Mouse (Mus musculus) embryonic facial prominence, embryonic 13.5 days (tissue): ENCODE measurements around the gene Olfr709-ps1. TPM values are rescaled to one million over a fixed set of nuclear protein-coding genes. Genes with fewer than 3 reads are reported as not detected.

ENCODE experiments used
- polyA plus RNA-seq: library from polyadenylated mRNA; unstranded; fragments of >200 nt; fragmentation: Nextera tagmentation; extraction: Ambion mirVana; gene quantifications from 2 replicates; pipeline ENCODE4 v1.2.1, GENCODE M21; 2015

Olfr709-ps1 gene
- polyA plus RNA-seq, 1 experiment from 2014 or later: not detected

Other genes starting within 250 kb of the Olfr709-ps1 start
- not detected in 2 replicates for gene Olfr694, start 240.4 kb downstream of the Olfr709-ps1 start, polyA plus RNA-seq
- gene Olfr695, start 215.8 kb downstream of the Olfr709-ps1 start, polyA plus RNA-seq: not detected in 2 replicates
- gene Olfr697, start 189.8 kb downstream of the Olfr709-ps1 start, polyA plus RNA-seq: not detected in 2 replicates
- not detected in 2 replicates for gene Olfr698, start 176.8 kb downstream of the Olfr709-ps1 start, polyA plus RNA-seq
- gene Olfr699, start 139.0 kb downstream of the Olfr709-ps1 start, polyA plus RNA-seq: not detected in 2 replicates
- gene Olfr700, start 123.4 kb downstream of the Olfr709-ps1 start, polyA plus RNA-seq: not detected in 2 replicates
- not detected in 2 replicates for gene Olfr701, start 118.1 kb downstream of the Olfr709-ps1 start, polyA plus RNA-seq
- not detected in 2 replicates for gene Olfr702, start 98.3 kb downstream of the Olfr709-ps1 start, polyA plus RNA-seq
- not detected in 2 replicates for gene Olfr703, start 88.9 kb downstream of the Olfr709-ps1 start, polyA plus RNA-seq
- gene Olfr704, start 69.0 kb downstream of the Olfr709-ps1 start, polyA plus RNA-seq: not detected in 2 replicates
- gene Olfr705, start 55.3 kb downstream of the Olfr709-ps1 start, polyA plus RNA-seq: not detected in 2 replicates
- gene Olfr706, start 44.1 kb downstream of the Olfr709-ps1 start, polyA plus RNA-seq: not detected in 2 replicates
- gene Olfr707, start 31.0 kb downstream of the Olfr709-ps1 start, polyA plus RNA-seq: not detected in 2 replicates
- gene Olfr1532-ps1, start 24.2 kb downstream of the Olfr709-ps1 start, polyA plus RNA-seq: not detected in 2 replicates
- gene Olfr710, start 16.1 kb upstream of the Olfr709-ps1 start, polyA plus RNA-seq: not detected in 2 replicates
- not detected in 2 replicates for gene Olfr6, start 31.7 kb upstream of the Olfr709-ps1 start, polyA plus RNA-seq
- gene Olfr711, start 43.2 kb upstream of the Olfr709-ps1 start, polyA plus RNA-seq: not detected in 2 replicates
- gene Olfr2, start 73.9 kb upstream of the Olfr709-ps1 start, polyA plus RNA-seq: not detected in 2 replicates
- not detected in 2 replicates for gene Olfr713, start 99.0 kb upstream of the Olfr709-ps1 start, polyA plus RNA-seq
- not detected in 2 replicates for gene Olfr714, start 138.8 kb upstream of the Olfr709-ps1 start, polyA plus RNA-seq
- not detected in 2 replicates for gene Olfr17, start 161.0 kb upstream of the Olfr709-ps1 start, polyA plus RNA-seq
- gene Olfr715b, start 178.2 kb upstream of the Olfr709-ps1 start, polyA plus RNA-seq: not detected in 2 replicates
- not detected in 2 replicates for gene Olfr715, start 198.9 kb upstream of the Olfr709-ps1 start, polyA plus RNA-seq
- not detected in 2 replicates for gene Olfr716, start 206.1 kb upstream of the Olfr709-ps1 start, polyA plus RNA-seq
- not detected in 2 replicates for gene Nlrp14, start 234.8 kb upstream of the Olfr709-ps1 start, polyA plus RNA-seq